Mouse (Mus musculus) gastrocnemius, postnatal 36 days (tissue): ENCODE results near the gene Rere. TPM values are rescaled to one million over a fixed set of nuclear protein-coding genes. Genes with fewer than 3 reads are reported as not detected.

Experiments used
- DNase-seq, 2 experiments: peaks; one replicate each; pipeline ENCODE4 v3.0.0; 2022
- intact Hi-C: fragments of 180-260 bp; cut with DNase I; formaldehyde crosslinking; loops from one replicate; pipeline ENCODE4 v1.15.1; 2025
- total RNA-seq, 2 experiments: library from RNA; stranded (reverse); gene quantifications; 2 replicates each; pipeline ENCODE4 v1.2.3; 2021

The Rere gene
- total RNA-seq, 2 experiments from 2014 or later: 47.6 to 66.2 TPM

DNA sequence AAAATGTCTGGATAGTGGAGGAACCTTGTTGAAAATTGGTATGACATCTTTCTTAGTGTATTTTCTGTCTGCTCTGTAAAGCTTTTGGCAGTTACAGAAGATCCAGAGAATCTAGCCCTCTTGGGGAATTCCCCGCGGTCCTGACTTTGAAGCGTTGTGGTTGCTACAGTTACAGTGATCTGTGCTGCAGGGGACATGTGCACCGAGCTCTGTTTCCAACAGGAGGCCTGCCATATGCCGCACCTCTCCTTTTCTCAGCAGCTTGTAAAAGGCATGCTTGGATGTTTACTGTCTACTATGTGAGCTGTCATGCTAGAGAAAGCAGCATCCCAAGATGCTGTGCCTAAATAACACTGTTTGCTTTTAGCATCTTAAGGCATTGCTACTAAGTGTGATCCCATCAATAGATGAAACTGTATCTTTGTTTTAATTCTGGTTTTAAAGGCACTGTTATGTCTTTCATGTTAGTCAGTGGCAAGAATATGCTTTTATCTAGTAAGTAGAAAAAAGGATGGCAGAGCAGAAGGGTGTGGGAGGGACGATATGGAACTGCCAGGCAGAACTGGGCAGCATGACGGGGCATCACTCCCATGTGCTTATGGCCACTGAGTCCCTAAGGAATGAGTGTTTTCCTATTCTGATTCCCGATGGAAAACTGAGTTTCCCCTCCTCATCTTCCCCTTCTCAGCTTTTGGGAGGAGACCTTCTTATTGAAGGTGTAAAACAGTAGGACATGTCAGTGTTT lies 57.6 kb downstream of the Rere start:
- intact Hi-C loops: no loop called here
- DNase-seq: no peak

DNA sequence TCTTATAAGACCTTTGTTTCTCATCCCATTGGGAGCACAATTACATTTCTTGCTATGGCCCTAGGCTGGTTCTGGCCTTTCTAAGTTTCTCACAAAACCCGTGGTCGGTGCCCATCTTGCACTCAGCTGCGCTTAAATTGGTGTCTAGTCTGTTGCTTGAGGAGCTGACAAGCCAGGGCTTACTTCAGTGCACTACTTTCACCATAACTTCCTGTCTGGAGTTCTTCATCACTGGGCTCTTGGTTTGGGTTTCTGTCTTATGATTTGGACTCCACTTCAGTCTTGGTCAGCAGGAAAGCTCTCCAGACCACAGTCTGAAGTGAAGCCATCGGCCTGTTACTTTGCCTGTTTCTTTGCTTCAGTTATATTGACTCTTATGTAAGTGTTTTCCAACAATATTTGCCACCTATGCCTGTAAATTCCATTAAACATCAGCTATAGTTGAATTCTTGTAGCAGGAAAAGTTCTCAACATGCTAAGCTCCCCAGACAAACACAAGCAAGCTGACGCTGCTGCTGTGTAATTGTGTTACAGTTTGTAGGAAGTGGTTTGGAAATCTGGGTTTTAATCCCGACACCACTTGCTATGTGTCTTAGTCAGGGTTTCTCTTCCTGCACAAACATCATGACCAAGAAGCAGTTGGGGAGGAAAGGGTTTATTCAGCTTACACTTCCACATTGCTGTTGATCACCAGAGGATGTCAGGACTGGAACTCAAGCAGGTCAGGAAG lies 59.5 kb downstream of the Rere start:
- no peak for DNase-seq
- intact Hi-C loops: loop anchor here (5.0 kb wide), 1 partner anchor 54 kb away; no protein-coding TSS in a partner anchor

DNA sequence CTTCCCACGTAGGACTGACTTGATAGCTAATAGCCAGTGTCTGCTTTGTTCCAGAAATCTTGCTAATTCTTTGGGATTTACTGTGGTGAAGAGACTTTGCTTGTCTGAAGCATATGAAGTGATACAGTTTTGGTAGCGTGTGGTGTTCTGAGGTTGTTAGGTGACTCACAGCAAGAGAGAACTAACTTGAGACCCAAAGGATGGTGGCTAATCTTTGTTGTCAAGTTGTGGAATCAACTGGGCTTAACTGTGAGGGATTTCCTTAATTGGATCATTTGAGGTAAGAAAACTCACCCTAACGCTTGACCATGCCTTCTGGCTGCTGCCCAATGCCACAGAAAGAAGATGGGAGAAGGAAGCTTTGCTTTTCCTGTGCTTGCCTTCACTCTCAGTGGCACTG lies 63.1 kb downstream of the Rere start:
- no peak for DNase-seq
- intact Hi-C loops: loop anchor here (5.0 kb wide), 1 partner anchor 57 kb away; no protein-coding TSS in a partner anchor

DNA sequence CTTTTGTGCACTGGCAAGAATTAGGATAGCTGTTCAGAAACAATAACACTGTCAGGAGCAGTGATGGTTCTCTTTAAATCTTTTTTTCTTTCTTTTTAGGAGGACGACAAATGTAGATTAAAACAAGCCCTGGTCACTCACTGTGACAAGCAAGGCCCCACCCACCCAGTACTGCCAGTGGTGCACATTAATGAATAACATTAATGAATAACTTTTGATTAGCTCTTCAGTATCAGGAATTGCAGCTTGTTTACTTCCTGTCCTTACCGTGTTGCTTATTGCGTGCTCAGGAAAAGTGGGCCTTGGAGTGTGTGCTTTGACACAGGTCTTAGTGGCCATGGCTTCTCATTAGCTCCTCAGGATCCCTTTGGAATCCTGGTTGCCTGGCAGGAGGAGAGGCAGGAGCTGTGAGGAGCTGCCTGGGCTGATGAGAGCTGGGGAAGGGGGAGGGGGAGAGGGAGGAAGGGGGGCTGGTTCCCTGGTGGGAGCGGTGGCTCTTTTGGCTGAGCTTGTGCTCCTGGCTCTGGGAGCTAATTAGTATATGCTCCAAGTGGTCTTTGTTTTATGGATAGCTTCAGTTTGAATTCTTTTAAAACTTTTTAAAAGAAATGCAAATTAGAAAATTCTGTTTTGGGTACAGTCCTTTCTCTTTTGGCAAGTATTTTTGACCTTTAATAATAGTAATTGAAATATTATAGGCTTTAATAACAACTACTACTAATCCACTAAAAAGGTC lies 65.4 kb downstream of the Rere start:
- no peak for DNase-seq
- intact Hi-C loops: loop anchor here (2.0 to 5.0 kb wide), 2 partner anchors 90 to 280 kb away; no protein-coding TSS in a partner anchor

DNA sequence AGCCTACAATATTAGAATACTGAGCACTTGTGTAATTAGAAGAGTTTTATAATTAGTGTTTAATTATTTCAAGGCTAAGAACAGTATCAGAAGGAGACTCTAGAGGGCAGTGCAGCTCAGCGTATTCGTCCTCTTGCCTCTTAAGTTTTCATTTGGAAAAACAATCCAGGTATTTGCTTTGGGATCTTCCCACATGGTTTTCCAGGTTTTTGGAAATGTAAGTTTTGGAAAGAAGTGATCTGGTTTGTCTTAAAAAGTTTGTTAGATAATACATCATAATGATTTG lies 65.9 kb downstream of the Rere start:
- no peak for DNase-seq
- intact Hi-C loops: loop anchor here (2.0 to 5.0 kb wide), 2 partner anchors 91 to 280 kb away; no protein-coding TSS in a partner anchor

DNA sequence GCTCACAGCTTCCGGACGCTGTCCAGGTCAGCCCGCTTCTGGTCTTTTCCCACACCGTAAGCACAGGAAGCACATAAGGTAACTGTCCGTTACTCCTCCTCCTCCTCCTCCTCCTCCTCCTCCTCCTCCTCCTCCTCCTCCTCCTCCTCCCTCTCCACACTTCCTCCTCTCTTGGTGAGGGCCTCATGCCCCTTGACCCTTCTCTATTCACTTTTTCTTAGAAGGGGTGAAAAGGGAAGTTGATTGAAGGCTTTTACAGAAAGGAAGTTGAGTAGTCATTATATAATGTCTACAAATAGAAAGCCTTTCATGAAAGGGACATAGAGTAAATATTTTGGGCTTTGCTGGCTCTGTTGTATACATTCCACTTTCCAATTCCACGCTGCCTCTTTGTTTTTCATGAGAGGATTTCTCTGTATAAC lies 68.2 kb downstream of the Rere start:
- intact Hi-C loops: loop anchor here (2.0 to 5.0 kb wide), 2 partner anchors 117 to 278 kb away; no protein-coding TSS in a partner anchor
- no peak for DNase-seq

DNA sequence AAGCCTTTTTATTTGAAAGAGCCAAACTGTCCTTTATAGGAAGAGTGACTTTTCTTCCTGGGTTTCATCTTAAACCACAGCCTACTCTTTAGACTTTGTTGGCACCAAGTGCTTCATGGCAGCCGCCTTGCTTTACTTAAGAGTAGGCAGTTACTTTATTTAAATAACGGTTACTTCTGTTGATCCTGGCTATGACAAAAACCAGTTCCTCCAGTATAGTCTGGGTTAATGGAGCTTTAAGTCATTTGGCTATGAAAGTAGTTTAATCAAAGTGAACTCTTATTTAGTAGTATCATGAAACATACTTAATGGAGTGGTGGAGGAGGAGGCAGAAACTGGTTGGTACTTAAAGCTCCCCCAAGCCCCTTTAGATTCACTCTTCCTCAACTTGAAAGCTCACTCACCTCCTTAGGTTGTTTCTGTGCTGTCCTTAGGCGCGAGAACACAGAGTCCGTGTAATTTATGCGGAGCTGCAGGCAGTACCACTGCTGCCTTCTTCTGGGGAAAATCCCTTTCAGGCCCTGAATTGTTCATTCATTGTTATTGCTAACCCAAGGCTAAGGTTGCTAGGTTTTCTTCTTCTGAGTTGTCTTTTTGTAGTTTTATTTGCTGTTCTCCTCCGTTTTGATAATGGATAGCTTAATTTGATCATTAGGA lies 70.1 kb downstream of the Rere start:
- intact Hi-C loops: no loop called here
- DNase-seq: no peak

DNA sequence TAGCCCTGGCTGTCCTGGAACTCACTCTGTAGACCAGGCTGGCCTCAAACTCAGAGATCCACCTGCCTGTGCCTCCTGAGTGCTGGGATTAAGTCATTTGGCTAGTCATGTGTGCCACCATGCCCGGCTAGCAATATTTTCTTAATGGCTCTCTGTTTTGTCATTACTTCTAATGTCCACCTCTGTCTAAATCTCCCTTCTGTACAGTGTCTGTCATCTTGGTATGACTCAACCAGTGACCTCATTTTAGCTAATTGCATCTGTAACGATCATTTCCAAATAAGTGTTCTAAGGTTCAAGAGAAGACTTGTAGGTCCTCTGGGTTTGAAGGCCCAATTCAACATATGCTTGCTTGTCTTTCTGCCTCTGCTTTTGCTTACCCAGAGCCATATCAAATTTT lies 71.3 kb downstream of the Rere start:
- no peak for DNase-seq
- intact Hi-C loops: no loop called here

DNA sequence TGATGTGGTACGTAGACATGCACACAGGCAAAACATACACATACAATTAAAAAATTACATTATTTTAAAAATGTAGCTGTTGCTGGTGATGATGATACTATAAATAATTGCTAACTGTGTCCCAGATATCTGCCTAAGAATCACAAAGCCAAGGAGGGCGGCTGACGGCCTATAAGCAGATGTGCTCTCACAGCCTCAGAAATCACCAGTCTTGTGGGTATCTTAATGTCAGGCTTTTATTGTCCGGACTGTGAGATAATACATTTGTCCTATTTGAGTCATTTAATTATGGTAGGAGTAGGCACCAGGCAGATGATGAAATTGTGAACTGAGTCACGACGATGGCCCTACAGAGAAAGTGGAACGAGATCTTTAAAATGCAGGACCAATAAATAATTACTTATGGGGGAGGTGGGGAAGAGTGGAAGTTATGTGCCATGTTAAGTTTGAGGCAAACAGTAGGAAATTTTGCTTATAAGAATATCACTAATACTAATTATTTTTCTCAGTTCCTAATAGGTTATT lies 72.0 kb downstream of the Rere start:
- intact Hi-C loops: no loop called here
- no peak for DNase-seq

DNA sequence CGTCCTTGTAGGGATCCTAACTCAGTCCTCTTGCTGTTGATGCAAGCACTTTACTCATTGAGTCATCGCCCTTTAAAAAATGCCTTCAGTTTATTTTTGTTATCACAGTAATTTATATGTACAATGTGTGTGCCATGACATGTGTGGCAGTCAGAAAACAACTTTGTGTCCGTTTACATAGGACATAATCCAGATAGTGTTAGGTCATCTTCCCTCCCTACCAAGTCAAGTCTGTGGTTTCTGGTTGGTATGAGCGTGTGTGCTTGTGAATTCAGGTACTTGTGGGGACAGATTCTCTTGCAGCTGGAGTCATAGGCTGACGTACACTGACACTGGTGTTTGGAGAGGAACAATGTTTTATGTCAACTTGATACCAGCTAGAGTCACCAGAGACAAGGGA lies 74.4 kb downstream of the Rere start:
- no peak for DNase-seq
- intact Hi-C loops: no loop called here

DNA sequence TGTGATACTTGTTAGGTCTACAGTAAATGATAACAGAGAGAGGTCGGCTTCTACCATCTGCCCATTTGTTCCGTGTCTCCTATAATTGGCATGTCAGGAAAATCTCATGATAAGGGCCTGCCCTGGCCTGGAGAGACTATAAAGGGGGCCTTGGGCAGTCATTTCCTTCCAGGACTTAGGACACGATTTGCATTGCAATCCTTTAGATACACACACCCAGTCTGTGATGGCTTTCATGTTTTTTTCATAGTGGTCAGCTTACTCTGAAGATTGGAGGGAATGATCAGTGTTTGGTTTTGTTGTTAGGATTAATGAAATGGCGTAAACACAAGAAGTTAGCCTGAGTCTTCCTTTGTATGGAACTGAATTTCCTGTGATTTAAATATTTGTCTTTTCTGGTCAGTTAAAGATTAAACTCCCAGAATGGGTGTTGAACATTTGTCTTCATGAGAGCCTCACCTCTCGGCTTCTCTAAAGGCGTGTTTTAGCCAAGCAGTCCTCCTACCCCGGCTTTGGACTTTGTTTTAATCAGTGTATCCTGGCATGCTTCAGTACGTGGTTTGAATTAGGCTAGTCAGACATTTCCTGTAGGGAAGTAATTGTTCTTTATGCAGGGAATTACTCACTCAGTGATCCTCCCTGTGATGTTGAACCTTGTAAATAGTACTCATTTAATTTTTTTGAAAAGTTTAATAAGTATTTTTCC lies 80.7 kb downstream of the Rere start:
- no peak for DNase-seq
- intact Hi-C loops: loop anchor here (5.0 kb wide), 1 partner anchor 45 kb away; no protein-coding TSS in a partner anchor

DNA sequence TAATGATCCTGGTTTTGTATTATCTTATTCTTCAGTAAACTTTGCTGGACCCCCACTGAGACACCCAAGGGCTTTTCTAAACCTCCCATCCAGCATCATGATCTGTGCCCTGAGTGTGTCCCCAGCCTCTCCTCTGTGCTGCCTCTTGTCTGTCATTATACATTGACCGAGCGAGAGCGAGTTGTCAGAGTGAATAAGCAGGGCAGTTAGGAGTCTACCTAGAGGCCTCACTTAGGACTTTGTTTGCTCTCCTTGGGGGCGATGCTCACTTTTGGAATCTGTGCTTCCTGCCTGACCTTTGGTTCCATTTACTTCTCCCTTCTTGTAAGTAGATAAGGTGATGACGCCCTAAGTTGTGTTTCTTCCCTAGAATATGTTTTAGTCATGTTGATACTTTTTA lies 81.4 kb downstream of the Rere start:
- intact Hi-C loops: loop anchor here (5.0 kb wide), 1 partner anchor 44 kb away; no protein-coding TSS in a partner anchor
- no peak for DNase-seq

DNA sequence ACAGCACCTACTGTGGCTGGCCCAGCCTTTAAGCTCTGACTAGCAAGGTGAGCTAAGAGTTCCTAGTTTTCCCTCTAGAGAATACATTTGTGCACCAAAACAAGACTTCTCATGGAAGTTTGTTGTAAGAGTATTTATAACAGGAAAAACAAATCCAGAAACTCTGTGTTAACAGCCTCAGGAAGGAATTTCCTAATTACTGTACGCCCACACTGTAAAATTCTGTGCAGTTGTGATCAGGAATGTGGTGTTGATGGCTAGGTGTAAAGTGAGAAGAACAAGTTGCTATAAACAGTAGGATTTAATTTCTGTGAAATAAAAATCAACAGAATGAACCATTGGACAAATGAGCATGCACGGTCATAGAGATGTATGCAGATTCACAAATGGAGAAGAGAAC lies 83.3 kb downstream of the Rere start:
- no peak for DNase-seq
- intact Hi-C loops: loop anchor here (5.0 kb wide), 1 partner anchor 43 kb away; no protein-coding TSS in a partner anchor

DNA sequence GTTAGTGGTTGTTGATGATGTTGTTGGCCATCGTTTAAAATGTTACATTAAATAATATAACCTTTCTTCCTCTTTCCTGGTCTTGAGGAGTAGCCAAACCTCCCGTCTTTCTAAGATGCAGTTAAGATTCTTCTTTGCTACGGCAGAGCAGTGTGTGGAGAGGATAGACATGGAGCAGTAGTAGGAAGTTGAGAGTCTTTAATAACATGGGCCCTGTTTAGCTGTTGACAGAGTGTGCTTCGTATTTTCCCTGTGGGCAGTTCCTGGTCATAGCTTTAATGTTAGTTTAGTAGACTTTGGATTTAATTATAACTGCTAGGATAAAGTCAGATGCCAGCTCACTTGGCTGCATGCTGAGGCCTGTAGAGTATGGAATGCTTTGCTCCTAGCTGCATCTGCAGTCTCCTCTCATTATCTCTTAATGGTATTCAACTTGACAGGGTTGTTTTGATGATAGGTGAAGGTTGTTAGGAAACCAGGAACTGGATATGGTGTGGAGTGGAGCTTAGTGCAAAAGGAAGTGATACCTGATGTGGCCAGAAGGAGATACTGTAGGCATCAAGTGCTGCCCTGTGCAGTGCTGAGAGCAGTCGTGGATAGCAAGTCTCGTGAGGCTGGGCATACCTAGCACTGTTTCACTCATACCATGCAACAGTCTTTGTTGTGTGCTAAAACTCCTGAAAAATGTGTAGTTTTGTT lies 85.2 kb downstream of the Rere start:
- intact Hi-C loops: no loop called here

DNA sequence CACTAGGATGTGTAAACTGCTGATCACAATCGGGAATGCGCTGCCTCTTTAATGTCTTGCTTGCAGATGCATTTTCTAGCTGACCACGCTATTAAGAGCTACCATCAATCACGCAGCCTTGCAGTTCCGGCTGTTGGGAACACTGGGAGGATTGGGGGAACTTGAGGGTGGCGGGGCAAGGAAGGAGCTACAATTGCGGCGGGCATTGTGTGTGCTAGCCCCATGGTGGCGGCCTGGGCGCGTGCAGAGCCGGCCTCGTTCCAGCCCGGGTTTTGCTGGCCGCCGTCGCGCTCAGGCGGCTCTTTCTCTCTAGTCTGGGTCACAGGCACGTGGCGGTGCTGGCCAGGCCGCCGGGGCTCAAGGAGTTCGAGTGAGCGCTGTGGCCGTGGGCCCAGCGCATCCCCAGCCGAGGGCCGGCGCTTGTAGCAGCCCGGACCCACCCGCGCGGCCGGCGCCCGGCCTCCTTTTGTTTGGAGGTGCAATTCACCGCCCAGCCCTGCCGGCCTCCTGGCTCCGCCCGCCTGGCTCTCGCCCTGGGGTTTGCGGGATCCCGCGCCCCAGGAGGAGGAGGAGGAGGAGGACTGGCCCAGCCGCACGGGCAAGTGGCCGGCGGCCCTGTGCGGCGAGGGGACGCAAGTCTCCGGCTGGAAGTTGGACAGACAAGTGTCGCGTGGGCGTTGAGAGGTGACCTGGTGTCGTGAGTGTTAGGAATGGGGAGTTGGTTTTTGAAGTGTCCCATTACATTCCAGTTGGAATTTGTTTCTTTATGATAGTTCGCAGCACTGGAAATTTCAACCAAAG lies 90.3 kb downstream of the Rere start:
- intact Hi-C loops: no loop called here
- peak; percentile 61 to 65 for DNase-seq

More for the DNA sequence above, 85.2 kb downstream of the Rere start:
- DNase-seq: no peak

DNA sequence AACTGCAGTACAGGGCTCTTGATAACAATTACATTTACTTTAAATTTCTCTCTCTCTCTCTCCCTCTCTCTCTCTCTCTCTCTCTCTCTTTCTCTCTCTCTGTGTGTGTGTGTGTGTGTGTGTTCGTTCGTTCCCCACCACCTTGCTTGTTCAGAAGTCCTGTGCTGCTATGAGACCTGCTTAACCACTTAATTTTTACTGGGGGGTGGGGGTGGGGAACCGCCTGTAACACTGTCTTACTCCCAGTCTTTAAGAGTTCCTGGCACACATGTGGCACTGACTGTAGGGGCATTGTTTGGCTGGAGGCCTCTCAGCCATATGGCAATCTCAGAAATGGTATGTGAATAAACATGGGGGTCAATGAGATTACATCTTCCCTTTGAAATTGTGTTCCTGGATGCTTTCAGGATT lies 91.2 kb downstream of the Rere start:
- no peak for DNase-seq
- intact Hi-C loops: no loop called here

DNA sequence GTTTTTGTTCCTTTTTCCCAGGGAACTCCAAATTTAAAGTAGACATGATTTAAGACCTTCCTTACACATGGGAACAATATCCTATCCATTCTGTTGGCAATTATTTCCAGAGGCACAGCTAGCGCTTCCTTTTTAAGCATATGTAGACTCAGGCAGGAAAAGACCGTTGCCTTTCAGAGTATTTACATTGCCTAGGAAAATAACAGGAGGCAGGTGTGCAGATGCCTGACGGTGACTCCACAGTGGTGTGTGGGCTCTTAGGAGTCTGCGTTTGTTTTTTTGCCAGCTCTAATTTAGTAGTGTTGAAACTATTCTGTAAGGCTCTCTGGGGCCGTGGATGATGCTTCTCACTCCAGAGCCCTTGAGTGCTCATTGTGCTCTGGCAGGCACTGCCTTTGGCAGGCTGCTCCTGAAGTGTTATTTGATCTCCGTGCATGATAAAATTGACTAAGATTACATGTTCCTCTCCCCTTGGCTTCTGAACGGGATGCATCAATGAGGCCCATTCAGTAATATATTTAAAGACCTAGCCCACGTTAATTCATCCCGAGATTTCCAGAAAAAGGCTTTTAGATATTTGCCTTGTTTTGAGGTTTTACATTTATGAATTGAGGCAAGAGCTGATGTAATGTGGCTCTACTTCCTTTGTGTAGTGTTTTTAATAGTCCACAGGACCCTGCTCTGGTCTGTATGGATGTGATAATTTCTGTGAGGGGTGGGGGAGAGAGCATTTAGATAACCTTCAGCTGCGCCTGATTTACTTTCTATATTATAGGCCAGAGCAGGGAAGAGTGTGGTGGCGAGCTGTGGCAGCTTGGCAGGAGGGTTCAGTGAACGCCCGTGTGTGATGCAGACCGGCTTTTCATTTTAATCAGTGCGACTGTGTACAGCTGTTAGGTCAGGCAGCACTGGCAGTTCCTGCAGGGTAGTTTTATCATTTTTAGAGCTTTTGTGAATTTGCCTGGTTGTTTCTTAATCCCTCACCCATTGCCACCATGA lies 92.0 kb downstream of the Rere start:
- intact Hi-C loops: no loop called here
- DNase-seq: peak; percentile 58 to 66
